Mouse (Mus musculus) naive thymus-derived CD4-positive, alpha-beta T cell, adult 2 months (primary cell): Measurements from ENCODE around the gene Tom1.

Experiments
- DNase-seq: peaks from one replicate; pipeline ENCODE4 v3.0.0-alpha.2; 2011; ENCODE audit warnings: low read depth

Tom1 gene

GRCm38 (mm10) chr8:75042171-75042570 lies 8.7 kb downstream of the Tom1 start:
- DNase-seq, result no peak

DNA sequence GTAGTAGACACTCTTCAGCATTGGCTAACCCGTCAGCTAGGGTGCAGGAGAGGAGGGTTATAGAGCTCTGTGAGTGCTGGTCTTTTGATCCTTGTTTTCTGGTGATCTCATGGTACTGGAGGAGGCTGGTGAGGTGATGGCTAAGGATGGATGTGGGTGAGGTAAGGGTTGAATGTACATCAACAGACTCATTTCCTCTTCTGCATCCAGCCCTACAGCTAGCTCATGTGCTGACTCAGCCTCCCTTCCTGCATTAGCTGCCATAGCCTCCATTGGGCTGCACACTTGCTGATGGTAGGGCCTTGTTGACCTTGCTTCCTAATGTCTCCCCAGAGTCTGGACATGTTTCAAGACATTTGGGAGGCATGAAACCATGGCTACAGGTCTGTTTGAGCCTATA lies 9.5 kb downstream of the Tom1 start:
- no peak for DNase-seq

GRCm38 (mm10) chr8:75046303-75046702 lies 12.8 kb downstream of the Tom1 start:
- DNase-seq, result no peak

GRCm38 (mm10) chr8:75047784-75048183 lies 14.3 kb downstream of the Tom1 start:
- DNase-seq, result no peak

- no peak for DNase-seq
Observed at GRCm38 (mm10) chr8:75053342-75053741, 19.8 kb downstream of the Tom1 start.

DNA sequence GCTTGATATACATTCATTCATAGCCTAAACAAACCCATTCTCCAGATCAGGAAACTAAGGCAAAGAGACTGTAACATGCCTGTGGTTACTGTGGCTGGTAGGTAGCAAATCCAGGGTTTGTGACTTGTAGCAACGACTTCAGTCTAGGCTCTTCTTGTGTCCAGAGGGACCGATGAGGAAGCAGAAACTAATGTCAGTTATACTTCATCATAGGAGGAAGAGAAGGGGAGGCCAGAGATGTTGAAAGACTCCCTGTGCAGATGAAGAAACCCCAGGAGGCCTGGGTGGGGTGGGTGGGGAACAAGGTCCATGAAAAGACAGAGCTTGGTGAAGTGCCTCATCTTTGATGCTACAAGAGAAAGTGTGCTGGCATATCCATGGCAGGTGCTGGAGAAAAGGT lies 22.2 kb downstream of the Tom1 start:
- DNase-seq, result no peak

DNA sequence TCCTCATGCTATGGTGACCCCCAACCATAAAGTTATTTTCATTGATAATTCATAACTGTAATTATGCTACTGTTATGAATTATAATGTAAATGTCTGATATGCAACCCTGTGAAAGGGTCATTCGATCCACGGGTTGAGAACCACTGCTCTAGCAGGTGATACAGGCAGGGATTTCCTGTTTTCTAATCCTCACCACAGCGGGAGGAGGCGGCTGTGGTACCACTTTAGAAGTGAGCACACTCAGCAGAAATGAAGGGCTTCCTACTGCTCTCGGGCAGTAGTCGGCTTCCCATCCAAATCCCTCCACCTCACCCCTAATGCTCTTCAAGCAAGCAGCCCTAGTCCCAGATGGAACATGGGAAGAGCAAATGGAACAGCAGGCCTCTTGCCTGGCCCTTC lies 26.5 kb downstream of the Tom1 start:
- DNase-seq, result no peak

DNA sequence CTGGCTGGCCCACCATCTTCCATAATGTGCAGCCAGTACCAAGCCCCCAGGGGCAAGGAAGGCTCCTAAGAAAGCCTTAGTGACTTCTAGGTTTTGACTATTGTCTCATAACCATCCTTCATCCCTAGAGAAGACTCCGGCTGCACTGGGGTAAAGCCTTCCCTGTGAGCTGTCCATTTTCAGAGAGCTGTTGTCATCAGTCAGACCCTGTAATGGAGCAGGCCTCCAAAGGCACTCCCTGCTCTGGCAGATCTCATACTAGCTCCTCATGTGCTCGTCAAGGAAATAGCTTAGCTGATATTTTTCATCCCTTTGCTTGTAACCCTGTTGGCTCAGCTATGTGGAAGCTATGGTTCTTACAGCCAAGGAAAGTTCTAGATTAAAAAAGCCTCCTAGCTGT lies 27.3 kb downstream of the Tom1 start:
- no peak for DNase-seq

- DNase-seq, result no peak
Observed at GRCm38 (mm10) chr8:75063290-75063689, 29.8 kb downstream of the Tom1 start.

DNA sequence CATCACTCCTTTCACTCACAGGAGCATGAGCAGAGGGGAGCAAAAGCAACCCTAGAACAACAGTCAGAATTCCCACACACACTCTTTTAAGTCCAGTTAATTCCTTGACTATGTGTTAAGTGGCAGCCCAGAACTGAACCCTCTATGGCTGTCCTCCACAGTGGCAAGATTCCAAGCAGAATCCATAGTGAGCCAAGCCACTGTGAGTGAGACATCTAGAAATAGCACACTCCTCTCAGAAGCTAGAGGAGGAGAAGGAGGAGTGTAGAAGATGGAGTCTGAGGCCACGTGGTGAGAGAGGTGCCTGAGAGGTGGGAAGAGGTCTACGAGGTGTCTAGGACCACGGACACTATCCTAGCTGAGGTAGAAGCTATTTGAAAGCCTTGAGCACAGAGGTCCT lies 31.3 kb downstream of the Tom1 start:
- no peak for DNase-seq

- no peak for DNase-seq
Observed at GRCm38 (mm10) chr8:75067287-75067686, 33.8 kb downstream of the Tom1 start.

DNA sequence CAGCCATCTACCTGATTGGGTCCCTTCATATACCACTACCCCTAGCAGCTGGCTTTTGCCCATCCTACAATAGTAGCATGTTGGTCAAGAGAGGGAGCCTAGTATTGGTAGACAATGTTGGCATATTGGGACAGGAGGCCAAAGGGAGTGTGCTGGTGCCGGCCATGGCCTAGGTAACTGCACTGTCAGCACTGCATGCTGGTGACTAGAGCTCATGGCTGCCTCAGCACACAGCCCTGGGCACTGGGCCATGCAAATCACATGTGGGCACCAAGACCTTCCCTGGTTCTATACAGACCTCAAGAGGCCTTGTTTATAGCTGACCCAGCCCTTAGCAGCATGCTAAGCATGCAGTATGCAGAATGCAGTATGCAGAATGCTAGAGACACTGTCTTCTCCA lies 36.8 kb downstream of the Tom1 start:
- DNase-seq, result no peak

GRCm38 (mm10) chr8:75071627-75072346 lies 38.3 kb downstream of the Tom1 start:
- DNase-seq, result peak; percentile 77

GRCm38 (mm10) chr8:75074876-75075275 lies 41.4 kb downstream of the Tom1 start:
- no peak for DNase-seq

DNA sequence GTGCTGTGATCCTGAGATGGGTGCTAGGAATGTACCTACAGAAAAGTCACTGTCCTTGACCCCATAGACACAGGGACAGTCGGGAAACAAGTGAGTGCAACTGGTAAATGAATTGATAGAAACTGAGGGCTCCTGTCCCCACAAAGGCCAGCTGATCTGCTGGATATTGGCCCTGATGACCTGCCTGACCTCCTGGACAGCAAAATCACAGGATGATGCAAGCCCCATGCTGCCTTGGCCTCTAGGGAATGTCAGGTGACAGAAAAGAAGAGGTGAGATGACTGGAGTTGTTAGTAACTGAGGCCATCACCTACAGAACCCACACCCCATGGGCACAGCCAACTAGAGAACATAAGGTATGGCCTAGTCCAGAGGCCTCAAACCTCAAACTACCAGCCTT lies 44.7 kb downstream of the Tom1 start:
- no peak for DNase-seq

- DNase-seq, result no peak
Observed at GRCm38 (mm10) chr8:75078851-75079250, 45.3 kb downstream of the Tom1 start.

DNA sequence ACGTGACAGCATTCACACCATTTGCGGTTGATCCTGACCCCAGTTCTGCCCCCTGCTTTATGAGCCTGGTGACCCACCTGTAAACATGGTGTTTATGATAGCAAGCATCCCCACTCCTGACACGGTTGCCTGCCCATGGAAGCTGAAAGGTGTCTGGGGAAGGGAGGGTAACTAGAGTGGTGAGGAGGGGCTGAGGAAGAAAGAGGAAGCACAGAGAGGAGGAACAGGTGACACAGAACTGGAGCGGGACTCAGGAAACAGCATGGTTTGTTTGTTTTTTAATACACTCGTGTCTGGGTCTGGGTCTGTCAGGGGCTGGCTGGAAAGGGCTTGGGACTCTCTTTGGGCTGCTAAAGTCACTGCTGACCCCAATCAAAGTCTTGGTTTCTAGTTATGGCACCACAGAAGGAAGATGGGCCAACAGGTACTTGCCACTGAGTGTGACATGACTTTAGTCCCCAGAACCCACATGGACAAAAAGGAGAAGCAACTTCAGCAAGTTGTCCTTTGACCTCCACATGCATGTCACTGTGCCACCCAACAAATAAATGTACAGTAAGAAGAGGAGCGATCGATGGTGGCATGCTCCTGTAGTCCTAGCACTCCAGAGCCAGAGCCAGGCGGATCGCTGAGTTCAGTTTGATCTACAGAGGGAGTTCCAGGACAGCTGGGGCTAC lies 48.0 kb downstream of the Tom1 start:
- DNase-seq, result no peak

- no peak for DNase-seq
Observed at GRCm38 (mm10) chr8:75082181-75082805, 48.8 kb downstream of the Tom1 start.

DNA sequence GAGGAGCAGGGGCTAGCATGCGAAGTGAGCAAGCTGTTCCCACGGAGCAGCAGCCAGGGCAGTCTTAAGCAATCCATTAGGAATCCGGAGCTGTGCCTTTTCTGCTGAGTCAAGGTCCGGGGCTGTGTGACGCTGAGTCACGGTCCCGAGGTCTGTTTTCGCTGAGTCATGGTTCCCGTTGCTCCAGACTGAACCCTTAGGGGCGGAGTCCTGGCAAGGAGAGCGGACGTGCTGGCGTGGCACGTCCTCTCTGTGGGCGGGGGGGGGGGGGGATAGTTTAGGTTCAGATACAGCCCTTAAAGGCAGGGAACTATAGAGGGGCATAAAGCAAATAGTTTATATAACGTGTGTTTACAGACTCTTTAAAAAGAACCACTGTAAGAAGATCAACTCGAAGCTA lies 50.3 kb downstream of the Tom1 start:
- peak; percentile 54 for DNase-seq

DNA sequence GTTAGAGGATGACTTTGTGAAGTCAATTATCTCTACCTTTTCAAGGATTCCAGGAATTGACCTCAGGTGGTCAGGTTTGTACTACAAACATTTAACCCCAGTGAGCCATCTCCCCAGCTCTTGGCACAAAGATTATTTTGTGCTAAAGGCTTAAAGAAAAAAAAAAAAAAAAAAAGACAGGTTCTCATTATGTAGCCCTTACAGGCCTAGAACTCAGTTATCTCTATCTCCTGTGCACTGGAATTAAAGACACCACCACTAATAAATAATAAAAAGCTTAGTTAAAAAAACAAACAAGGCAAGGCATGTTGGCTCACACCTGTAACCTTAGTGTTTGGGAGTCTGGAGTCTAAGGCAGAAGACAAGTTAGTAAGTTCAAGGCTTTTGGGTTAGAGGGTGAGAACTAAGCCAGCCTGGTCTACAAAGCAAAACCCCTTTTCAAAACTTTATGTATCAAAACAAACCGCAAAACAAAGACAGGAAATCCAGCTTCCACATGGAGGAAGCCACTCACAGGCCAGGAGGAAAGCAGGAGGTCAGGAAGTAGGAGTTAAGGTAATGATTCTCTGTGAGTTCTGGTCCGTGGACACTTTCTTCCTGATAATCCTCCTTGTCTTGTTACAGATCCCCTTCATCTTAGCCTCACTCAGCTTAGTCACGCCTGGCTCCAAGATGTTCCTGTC lies 51.0 kb downstream of the Tom1 start:
- DNase-seq, result no peak

- no peak for DNase-seq
Observed at GRCm38 (mm10) chr8:75086002-75086401, 52.5 kb downstream of the Tom1 start.

- DNase-seq, result no peak
Observed at GRCm38 (mm10) chr8:75087127-75087526, 53.6 kb downstream of the Tom1 start.
